Mouse (Mus musculus) forebrain, embryonic 16.5 days (tissue): Measurements from ENCODE around the gene Akt3. TPM values are rescaled to one million over a fixed set of nuclear protein-coding genes. Genes with fewer than 3 reads are reported as not detected.

Experiments used
- ATAC-seq: fragments of 200-750 bp; cut with Nextera tagmentation; 2 replicates; pipeline ENCODE4 v1.8.0; 2017; ENCODE audit warnings: mild to moderate bottlenecking, moderate library complexity
- H3K27ac ChIP-seq: fragments of 300-500 bp; sonication (generic); 2 replicates; pipeline ENCODE4 v1.5.1; 2014; ENCODE audit warnings: low read length, control low read depth
- H3K27me3 ChIP-seq: fragments of 300-500 bp; sonication (generic); replicated peaks from 2 replicates; pipeline ENCODE4 v1.6.1; 2014; ENCODE audit warnings: low read length; ENCODE audit not compliant: control insufficient read depth, insufficient read depth
- H3K36me3 ChIP-seq: fragments of 300-500 bp; sonication (generic); 2 replicates; pipeline ENCODE4 v1.6.1; 2014; ENCODE audit not compliant: control insufficient read depth, insufficient read depth
- H3K4me1 ChIP-seq: fragments of 300-500 bp; sonication (generic); replicated peaks from 2 replicates; pipeline ENCODE4 v1.6.1; 2014; ENCODE audit warnings: low read length; ENCODE audit not compliant: control insufficient read depth, insufficient read depth
- H3K4me2 ChIP-seq: fragments of 300-500 bp; sonication (generic); 2 replicates; pipeline ENCODE4 v1.6.1; 2014; ENCODE audit warnings: mild to moderate bottlenecking, low read length, control low read depth
- H3K4me3 ChIP-seq: fragments of 300-500 bp; sonication (generic); replicated peaks from 2 replicates; pipeline ENCODE4 v1.5.1; 2014; ENCODE audit warnings: mild to moderate bottlenecking, low read length, control low read depth
- H3K9ac ChIP-seq: fragments of 300-500 bp; sonication (generic); replicated peaks from 2 replicates; pipeline ENCODE4 v1.6.1; 2014; ENCODE audit warnings: low read depth, low read length, control low read depth
- H3K9me3 ChIP-seq: fragments of 300-500 bp; sonication (generic); 2 replicates; pipeline ENCODE4 v1.6.1; 2016; ENCODE audit warnings: low read length; ENCODE audit not compliant: control insufficient read depth
- WGBS: fragments of 180-500 bp; shearing (Covaris S2); extraction: QIAGEN DNeasy Blood & Tissue Kit; methylation state at CpG from one replicate; pipeline ENCODE4 v1.1.7; 2014; 5-methylcytosine and 5-hydroxymethylcytosine counted together
- polyA plus RNA-seq: library from polyadenylated mRNA; unstranded; fragments of >200 nt; fragmentation: Nextera tagmentation; extraction: Ambion mirVana; gene quantifications from 2 replicates; pipeline ENCODE4 v1.2.1, GENCODE M21; 2015

Gene Akt3
- polyA plus RNA-seq, 1 experiment from 2014 or later: 40.6 TPM

DNA sequence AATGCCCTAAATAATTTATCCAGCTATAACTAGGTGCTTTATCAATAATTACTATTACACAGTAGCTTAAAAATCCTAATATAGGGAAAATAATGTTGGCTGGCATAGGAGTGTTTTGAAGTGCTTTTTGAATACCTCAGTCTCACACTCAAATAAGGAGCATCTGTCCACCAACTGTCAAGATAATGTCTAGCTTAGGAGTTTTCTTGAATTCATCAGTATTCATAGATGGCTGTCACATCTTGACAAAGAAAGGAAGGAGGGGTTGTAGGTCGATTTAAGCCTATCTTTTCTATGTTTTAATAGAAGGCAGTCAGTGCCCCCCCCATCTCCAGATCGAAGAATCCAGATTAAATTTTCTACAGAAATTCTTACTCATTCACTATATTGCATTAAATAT is 92.7 kb downstream of the Akt3 start:
- H3K4me3 ChIP-seq: no peak overlapping the region
- WGBS: 38% methylated on average over 2 of the region's 2 CpGs
- H3K36me3 ChIP-seq: no peaks in the 10 kb centered on the region
- peak overlapping the region; percentile 29; the same call in 1 of the 2 replicates for H3K27ac ChIP-seq
- H3K9ac ChIP-seq: no peak overlapping the region
- no peak overlapping the region for H3K4me2 ChIP-seq
- no peaks in the 10 kb centered on the region for H3K9me3 ChIP-seq
- H3K27me3 ChIP-seq: no peaks in the 10 kb centered on the region
- ATAC-seq: peak; percentile 73
- H3K4me1 ChIP-seq: peaks cover 3% of the 10 kb centered on the region; the same call in 1 of the 2 replicates

DNA sequence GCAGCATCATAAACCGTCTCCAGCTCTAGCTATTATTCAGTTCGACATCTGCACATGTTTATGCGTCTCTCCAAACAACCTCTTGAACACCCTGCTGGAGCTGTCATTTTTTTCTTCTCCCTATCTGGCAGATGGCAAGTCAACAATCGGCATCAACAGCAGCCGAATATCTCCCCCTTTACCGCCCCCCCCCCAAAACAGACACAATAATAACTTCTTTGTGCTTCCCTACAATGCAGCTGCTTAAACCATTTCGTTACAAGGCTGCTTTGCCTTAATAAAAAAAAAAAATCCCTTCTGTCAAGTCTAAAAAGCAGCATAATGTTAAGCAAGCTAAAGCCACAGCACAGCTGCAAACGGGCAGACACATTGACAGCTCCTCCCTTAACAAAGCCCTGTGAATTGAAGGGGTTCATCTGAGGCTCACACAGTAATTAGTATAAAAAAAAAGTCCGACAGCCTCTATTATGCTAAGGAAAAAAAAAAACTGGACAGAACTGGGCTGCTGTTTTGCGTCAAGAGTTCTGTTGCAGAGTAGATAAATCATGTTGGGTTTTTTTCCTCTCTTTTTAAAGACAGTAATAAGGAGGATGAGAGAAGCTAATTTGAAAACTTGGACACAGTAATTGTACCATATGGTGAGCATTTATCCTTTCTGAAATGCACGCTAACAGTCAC is 107.5 kb downstream of the Akt3 start:
- no peaks in the 10 kb centered on the region for H3K27me3 ChIP-seq
- 3% methylated on average over 11 of the region's 11 CpGs for WGBS
- no peaks in the 10 kb centered on the region for H3K36me3 ChIP-seq
- no peaks in the 10 kb centered on the region for H3K9me3 ChIP-seq
- peak; percentile 95 for ATAC-seq
- H3K9ac ChIP-seq: no peak overlapping the region
- H3K27ac ChIP-seq: peak overlapping the region; percentile 82
- H3K4me2 ChIP-seq: peak overlapping the region; percentile 27
- H3K4me3 ChIP-seq: peak overlapping the region; percentile 6; the same call in 1 of the 2 replicates
- peaks cover 14% of the 10 kb centered on the region for H3K4me1 ChIP-seq

DNA sequence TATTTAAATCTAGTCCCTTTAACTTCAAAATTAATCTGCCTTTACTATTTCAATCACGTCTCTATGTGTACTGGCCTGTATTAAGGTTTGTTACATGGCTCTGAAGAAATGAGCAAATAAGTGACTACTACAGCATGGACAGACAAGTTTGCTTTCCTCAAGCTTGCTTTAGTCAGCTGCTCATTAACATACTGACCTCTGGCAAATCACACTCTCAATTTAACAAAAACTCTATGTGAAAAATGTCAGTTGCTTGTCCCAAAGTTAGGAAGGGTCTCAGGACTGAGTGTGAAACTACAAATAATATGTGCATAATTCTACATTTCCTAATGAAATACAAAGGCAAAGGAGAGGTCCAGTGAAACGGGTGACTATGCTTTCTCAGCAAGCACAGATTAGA is 109.3 kb downstream of the Akt3 start:
- Histone ChIP-seq H3K9ac (no peak overlapping the region), H3K9me3 (no peaks in the 10 kb centered on the region), H3K36me3 (no peaks in the 10 kb centered on the region), H3K4me2 (no peak overlapping the region), H3K4me1 (peaks cover 14% of the 10 kb centered on the region), H3K4me3 (no peak overlapping the region), H3K27me3 (no peaks in the 10 kb centered on the region), H3K27ac (peak overlapping the region; percentile 71)
- 12% methylated on average over 2 of the region's 2 CpGs for WGBS
- ATAC-seq: no peak

DNA sequence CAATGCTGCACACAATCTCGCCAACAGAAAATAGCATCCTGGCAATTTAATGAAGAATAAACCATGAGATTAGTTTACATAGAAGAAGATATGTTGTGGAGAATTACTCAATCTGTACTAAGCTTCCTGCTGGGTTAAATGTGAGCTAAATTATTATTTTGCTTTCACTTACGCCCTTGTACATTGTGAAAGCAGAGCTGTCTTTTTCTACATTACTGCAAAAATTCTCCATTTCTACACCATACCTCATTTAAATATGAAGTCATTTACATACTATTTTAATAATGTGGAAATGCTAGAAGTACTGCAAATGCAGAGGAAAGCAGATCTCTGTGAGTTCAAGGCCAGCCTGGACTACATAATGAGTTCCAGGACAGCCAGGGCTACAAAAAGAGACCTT is 116.5 kb downstream of the Akt3 start:
- Histone ChIP-seq H3K27ac (no peak overlapping the region), H3K9ac (no peak overlapping the region), H3K4me1 (no peaks in the 10 kb centered on the region), H3K4me3 (no peak overlapping the region), H3K27me3 (no peaks in the 10 kb centered on the region), H3K4me2 (no peak overlapping the region), H3K36me3 (no peaks in the 10 kb centered on the region), H3K9me3 (no peaks in the 10 kb centered on the region)
- WGBS: 57% methylated on average over 2 of the region's 2 CpGs
- ATAC-seq: no peak; the same call in 1 of the 2 replicates

DNA sequence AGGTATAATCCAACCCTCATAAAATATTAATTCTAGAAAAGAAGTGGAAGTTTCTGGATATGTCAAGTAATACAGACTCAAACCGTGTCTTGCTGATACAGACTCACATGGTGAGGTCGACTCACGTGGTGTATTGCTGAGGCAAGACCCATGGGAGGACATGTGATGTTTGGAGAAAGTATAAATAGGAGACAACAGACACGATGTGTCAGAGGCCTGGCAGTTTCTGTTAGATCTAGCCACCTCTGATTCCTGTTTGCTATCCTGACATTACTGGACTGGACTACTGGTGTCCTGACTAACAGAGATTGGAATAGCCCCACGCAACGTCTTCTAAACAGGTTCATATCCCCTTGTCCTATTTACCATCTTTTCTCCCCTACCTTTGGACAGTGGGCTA is 118.4 kb downstream of the Akt3 start:
- Histone ChIP-seq H3K4me2 (no peak overlapping the region), H3K4me3 (no peak overlapping the region), H3K27me3 (no peaks in the 10 kb centered on the region), H3K27ac (no peak overlapping the region), H3K9me3 (no peaks in the 10 kb centered on the region), H3K4me1 (no peaks in the 10 kb centered on the region), H3K9ac (no peak overlapping the region), H3K36me3 (no peaks in the 10 kb centered on the region)
- WGBS: 81% methylated on average over 6 of the region's 6 CpGs
- no peak for ATAC-seq

DNA sequence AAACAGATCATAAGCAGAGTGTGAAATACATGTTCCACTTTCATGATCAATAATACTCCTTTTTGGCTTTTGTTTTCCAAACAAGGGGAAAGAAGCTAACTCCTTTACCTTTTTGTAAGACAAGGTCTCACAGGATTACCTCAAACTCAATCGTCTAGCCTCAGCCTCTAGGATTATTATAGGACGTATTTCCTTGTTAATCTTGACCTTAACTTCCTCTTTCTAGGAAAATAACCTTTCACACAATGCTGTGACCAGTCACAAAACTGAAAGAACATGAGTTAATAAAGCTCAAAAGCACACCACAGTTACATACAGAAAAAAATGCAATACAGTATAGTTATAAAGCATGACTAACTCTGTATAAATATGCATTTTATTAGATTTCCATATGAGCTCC is 126.5 kb downstream of the Akt3 start:
- Histone ChIP-seq H3K27ac (no peak overlapping the region), H3K9me3 (no peaks in the 10 kb centered on the region), H3K36me3 (peaks cover 2% of the 10 kb centered on the region; the same call in 1 of the 2 replicates), H3K4me3 (no peak overlapping the region), H3K27me3 (no peaks in the 10 kb centered on the region), H3K4me1 (no peaks in the 10 kb centered on the region; the same call in 1 of the 2 replicates), H3K9ac (no peak overlapping the region), H3K4me2 (no peak overlapping the region)
- no peak for ATAC-seq
- WGBS: 83% methylated on average over 2 of the region's 2 CpGs

DNA sequence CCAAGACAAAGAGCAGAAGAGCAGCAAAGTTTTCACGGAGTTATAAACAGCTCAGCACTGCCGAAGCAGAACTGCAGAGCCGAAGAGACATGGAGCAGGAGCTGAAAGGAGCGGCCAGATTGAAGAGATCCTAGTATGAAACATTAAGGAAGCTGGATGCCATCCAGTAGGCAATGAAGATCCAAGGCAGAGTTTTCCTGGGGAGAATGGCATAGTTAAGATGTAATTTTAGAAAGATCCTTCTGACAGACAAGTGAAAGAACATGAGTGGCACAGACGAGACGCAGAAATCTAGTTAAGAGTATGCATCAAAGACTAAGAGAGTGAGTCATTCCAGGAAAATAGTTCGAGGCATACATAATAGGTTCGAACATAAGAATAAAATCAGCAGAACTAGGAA is 131.3 kb downstream of the Akt3 start:
- Histone ChIP-seq H3K4me1 (no peaks in the 10 kb centered on the region; the same call in 1 of the 2 replicates), H3K36me3 (peaks cover 2% of the 10 kb centered on the region; the same call in 1 of the 2 replicates), H3K4me3 (no peak overlapping the region), H3K9me3 (no peaks in the 10 kb centered on the region), H3K9ac (no peak overlapping the region), H3K27ac (peak overlapping the region; percentile 70), H3K27me3 (no peaks in the 10 kb centered on the region), H3K4me2 (no peak overlapping the region)
- ATAC-seq: peak; percentile 77
- 56% methylated on average over 8 of the region's 8 CpGs for WGBS

DNA sequence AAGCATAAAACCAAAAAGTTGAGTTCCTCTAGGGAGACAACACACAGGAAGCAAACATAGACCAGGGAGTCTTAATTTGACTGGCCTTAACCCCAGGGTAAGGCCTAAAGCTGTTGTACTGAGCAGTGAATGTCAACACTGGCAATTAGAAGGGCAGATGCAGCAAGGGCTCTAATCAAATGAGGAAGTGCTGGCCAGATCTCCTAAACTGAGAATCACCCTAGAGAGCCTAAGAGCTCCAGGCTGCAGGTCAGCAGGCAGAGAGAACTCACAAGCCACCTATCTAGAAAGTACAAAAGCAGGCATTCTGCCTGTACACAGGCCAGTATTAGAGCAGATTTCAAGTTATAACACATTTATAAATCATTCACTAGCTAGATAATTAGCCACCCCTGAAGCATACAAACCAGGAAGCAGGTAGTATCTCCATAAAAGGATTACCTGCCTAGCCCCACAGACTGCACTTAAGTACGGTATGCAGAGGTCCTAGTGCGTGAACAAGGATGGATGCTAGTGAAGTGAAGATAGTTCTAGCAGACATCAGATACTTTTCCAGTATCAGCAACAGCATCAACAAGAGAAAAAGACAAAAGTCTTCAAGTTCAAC is 147.2 kb downstream of the Akt3 start:
- H3K9ac ChIP-seq: no peak overlapping the region
- ATAC-seq: no peak
- H3K4me1 ChIP-seq: no peaks in the 10 kb centered on the region
- H3K27me3 ChIP-seq: no peaks in the 10 kb centered on the region
- no peaks in the 10 kb centered on the region for H3K9me3 ChIP-seq
- no peak overlapping the region for H3K4me3 ChIP-seq
- no peaks in the 10 kb centered on the region for H3K36me3 ChIP-seq
- no peak overlapping the region for H3K4me2 ChIP-seq
- H3K27ac ChIP-seq: no peak overlapping the region
- whole genome bisulfite sequencing: 88% methylated on average over 2 of the region's 2 CpGs

DNA sequence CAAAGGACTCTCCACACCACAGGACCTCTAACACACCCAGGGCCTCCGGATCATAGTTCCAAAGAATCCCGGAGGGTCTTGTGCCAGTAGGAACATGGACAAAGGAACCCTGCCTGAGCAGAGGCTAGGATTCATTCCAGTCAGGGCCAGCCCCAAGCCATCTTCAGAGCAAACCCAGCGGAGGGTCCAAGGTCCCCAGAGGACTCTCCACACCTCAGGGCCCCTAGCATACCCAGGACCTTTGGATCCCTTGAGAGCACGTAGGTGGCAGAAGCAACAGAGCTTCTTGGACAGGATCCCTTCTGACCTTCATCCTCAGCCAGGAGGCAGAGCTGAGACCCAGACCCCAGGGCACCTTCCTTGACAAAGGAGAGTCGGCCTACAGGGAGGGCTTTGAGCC is 167.5 kb downstream of the Akt3 start:
- WGBS: 88% methylated on average over 5 of the region's 5 CpGs
- no peak overlapping the region for H3K27ac ChIP-seq
- no peak for ATAC-seq
- H3K27me3 ChIP-seq: no peaks in the 10 kb centered on the region
- H3K9me3 ChIP-seq: no peaks in the 10 kb centered on the region
- H3K4me3 ChIP-seq: no peak overlapping the region
- H3K36me3 ChIP-seq: no peaks in the 10 kb centered on the region
- H3K9ac ChIP-seq: no peak overlapping the region
- H3K4me1 ChIP-seq: peaks cover 3% of the 10 kb centered on the region; the same call in 1 of the 2 replicates
- H3K4me2 ChIP-seq: no peak overlapping the region
